Mouse (Mus musculus): ENCODE results near the gene Lpar3.

Lpar3 gene

GRCm38 (mm10) chr3:146260203-146260602 lies 39.4 kb downstream of the Lpar3 start:
- DNase-seq (ENCODE audit: low spot score in 2 of 2): peak; percentile 52 to 61

- DNase-seq (ENCODE audit: low spot score in 2 of 2): no peak
These were observed 40.1 kb downstream of the Lpar3 start for GRCm38 (mm10) chr3:146260845-146261244.

GRCm38 (mm10) chr3:146262536-146262935 lies 41.8 kb downstream of the Lpar3 start:
- DNase-seq (ENCODE audit: low spot score in 2 of 2): no peak

- DNase-seq (ENCODE audit: low spot score in 2 of 2): peak in 1 of 2 experiments; percentile 10
These were observed 43.4 kb downstream of the Lpar3 start for GRCm38 (mm10) chr3:146264146-146264545.

GRCm38 (mm10) chr3:146265545-146266130 lies 44.9 kb downstream of the Lpar3 start:
- DNase-seq (ENCODE audit: low spot score in 2 of 2): no peak

- no peak for DNase-seq (ENCODE audit: low spot score in 2 of 2)
These were observed 47.5 kb downstream of the Lpar3 start for GRCm38 (mm10) chr3:146268024-146268801.

- DNase-seq (ENCODE audit: low spot score in 2 of 2): no peak
These were observed 53.7 kb downstream of the Lpar3 start for GRCm38 (mm10) chr3:146274503-146274902.

- no peak for DNase-seq (ENCODE audit: low spot score in 2 of 2)
These were observed 54.7 kb downstream of the Lpar3 start for GRCm38 (mm10) chr3:146275360-146276025.

- DNase-seq (ENCODE audit: low spot score in 2 of 2): no peak
These were observed 55.3 kb downstream of the Lpar3 start for GRCm38 (mm10) chr3:146276026-146276409.

GRCm38 (mm10) chr3:146276991-146277390 lies 56.2 kb downstream of the Lpar3 start:
- DNase-seq (ENCODE audit: low spot score in 2 of 2): no peak

GRCm38 (mm10) chr3:146277456-146277855 lies 56.7 kb downstream of the Lpar3 start:
- DNase-seq (ENCODE audit: low spot score in 2 of 2): peak; percentile 42 to 64

- DNase-seq (ENCODE audit: low spot score in 2 of 2): no peak
These were observed 57.7 kb downstream of the Lpar3 start for GRCm38 (mm10) chr3:146278195-146279140.

- no peak for DNase-seq (ENCODE audit: low spot score in 2 of 2)
These were observed 63.1 kb downstream of the Lpar3 start for GRCm38 (mm10) chr3:146283732-146284361.

- DNase-seq (ENCODE audit: low spot score in 2 of 2): no peak
These were observed 65.4 kb downstream of the Lpar3 start for GRCm38 (mm10) chr3:146286118-146286517.

- DNase-seq (ENCODE audit: low spot score in 2 of 2): no peak
These were observed 71.2 kb downstream of the Lpar3 start for GRCm38 (mm10) chr3:146291928-146292327.

- DNase-seq (ENCODE audit: low spot score in 2 of 2): no peak
These were observed 71.8 kb downstream of the Lpar3 start for GRCm38 (mm10) chr3:146292515-146292914.

GRCm38 (mm10) chr3:146302451-146302850 lies 81.7 kb downstream of the Lpar3 start:
- no peak for DNase-seq (ENCODE audit: low spot score in 2 of 2)

GRCm38 (mm10) chr3:146303194-146303593 lies 82.4 kb downstream of the Lpar3 start:
- no peak for DNase-seq (ENCODE audit: low spot score in 2 of 2)

- no peak for DNase-seq (ENCODE audit: low spot score in 2 of 2)
These were observed 84.0 kb downstream of the Lpar3 start for GRCm38 (mm10) chr3:146304556-146305405.

- no peak for DNase-seq (ENCODE audit: low spot score in 2 of 2)
These were observed 86.6 kb downstream of the Lpar3 start for GRCm38 (mm10) chr3:146307341-146307740.

All from urinary bladder, postnatal 36 days (tissue).